In genomic region chr7:75759992-75760514, GRCm38 (mm10) we compare ENCODE assay signal across 26 mouse cellular contexts.
DNase-seq lines count a peak whose midpoint lies in the region; ATAC-seq and TF ChIP-seq lines count a peak whose summit lies in the region.
"Had no signal": no experiment of that assay in that cellular context is flagged by ENCODE, and none has a peak within 500 bp of the region (broad histone marks: within the 10 kb centered on the region; RNA-seq: fewer than 3 reads in every experiment).

No protein-coding gene starts in this region.

- H3K27me3 ChIP-seq in hindbrain, postnatal 0 days (ENCODE audit: insufficient read depth, low read length): no peaks in the 10 kb centered on the region
- no peaks in the 10 kb centered on the region for H3K27me3 ChIP-seq in hindbrain, embryonic 10.5 days (ENCODE audit: insufficient read depth, poor library complexity, severe bottlenecking)
- no peaks in the 10 kb centered on the region for H3K27me3 ChIP-seq in midbrain, postnatal 0 days (ENCODE audit: insufficient read depth, low read length)
- no peaks in the 10 kb centered on the region for H3K27me3 ChIP-seq in midbrain, embryonic 13.5 days
- no peaks in the 10 kb centered on the region for H3K27me3 ChIP-seq in liver, postnatal 0 days (ENCODE audit: insufficient read depth, low read length)
- H3K27me3 ChIP-seq: CH12.LX; embryonic facial prominence, embryonic 15.5 days; heart, embryonic 15.5 days; hindbrain, embryonic 15.5 days; intestine, embryonic 15.5 days; limb, embryonic 13.5 days had no signal

- no peak overlapping the region for H3K4me2 ChIP-seq in hindbrain, postnatal 0 days (ENCODE audit: low read depth, low read length)
- H3K4me2 ChIP-seq in midbrain, postnatal 0 days (ENCODE audit: low read depth, low read length, poor library complexity, severe bottlenecking): no peak overlapping the region
- H3K4me2 ChIP-seq in midbrain, embryonic 13.5 days (replicated peaks): no peak overlapping the region
- H3K4me2 ChIP-seq in liver, postnatal 0 days (ENCODE audit: low read depth, low read length): no peak overlapping the region
- H3K4me2 ChIP-seq: embryonic facial prominence, embryonic 15.5 days; heart, embryonic 15.5 days; hindbrain, embryonic 15.5 days; intestine, embryonic 15.5 days; limb, embryonic 13.5 days had no signal

- H3K27ac ChIP-seq in hindbrain, postnatal 0 days: 0 out of 2 replicates have a peak overlapping the region, but pooled peaks have one; percentile 11
- no peak overlapping the region for H3K27ac ChIP-seq in hindbrain, embryonic 10.5 days
- H3K27ac ChIP-seq in midbrain, postnatal 0 days (ENCODE audit: low read depth, low read length): no peak overlapping the region
- H3K27ac ChIP-seq in midbrain, embryonic 13.5 days: no peak overlapping the region
- H3K27ac ChIP-seq in liver, postnatal 0 days (ENCODE audit: low read depth): 0 out of 2 replicates have a peak overlapping the region, but pooled peaks have one; percentile 11
- H3K27ac ChIP-seq: embryonic facial prominence, embryonic 15.5 days; heart, embryonic 15.5 days; hindbrain, embryonic 15.5 days; intestine, embryonic 15.5 days; limb, embryonic 13.5 days; stomach, postnatal 0 days had no signal

- peak; percentile 31 for DNase-seq in hindbrain, postnatal 0 days (ENCODE audit: low spot score)
- no peak for DNase-seq in hindbrain, embryonic 10.5 days (ENCODE audit: low spot score)
- DNase-seq in midbrain, postnatal 0 days (ENCODE audit: low spot score): peak; percentile 22
- no peak for DNase-seq in liver, postnatal 0 days
- DNase-seq in gastrocnemius, postnatal 36 days: no peak
- DNase-seq: adrenal gland, adult 8-10 months; B cell, adult 2 months; cerebellum, adult 9-10 months; gastrocnemius, postnatal 14 days; heart, postnatal 4 days; kidney, adult 8-10 months; kidney, postnatal 10 days; lung, adult 2 months; lung, postnatal 14 days; midbrain, embryonic 14.5 days; right cerebral cortex, postnatal 14 days had no signal

- no peak for TF ChIP-seq EP300 in liver, postnatal 0 days (IDR thresholded peaks at IDR 0.05; ENCODE audit: low read depth)

- intact Hi-C loops in gastrocnemius, postnatal 36 days (cut with DNase I): loop anchor here (5.0 kb wide), 1 partner anchor 102 kb away; no protein-coding TSS in a partner anchor

- no peak overlapping the region for H3K4me3 ChIP-seq in hindbrain, postnatal 0 days (ENCODE audit: low read length)
- H3K4me3 ChIP-seq in hindbrain, embryonic 10.5 days: no peak overlapping the region
- H3K4me3 ChIP-seq in midbrain, postnatal 0 days (ENCODE audit: low read depth, low read length): no peak overlapping the region
- no peak overlapping the region for H3K4me3 ChIP-seq in midbrain, embryonic 13.5 days (replicated peaks)
- H3K4me3 ChIP-seq in liver, postnatal 0 days (ENCODE audit: low read depth, low read length): no peak overlapping the region
- H3K4me3 ChIP-seq: embryonic facial prominence, embryonic 15.5 days; heart, embryonic 15.5 days; hindbrain, embryonic 15.5 days; intestine, embryonic 15.5 days; limb, embryonic 13.5 days had no signal

- no peak overlapping the region for H3K9ac ChIP-seq in hindbrain, postnatal 0 days (replicated peaks; ENCODE audit: low read length)
- no peak overlapping the region for H3K9ac ChIP-seq in midbrain, postnatal 0 days (replicated peaks; ENCODE audit: low read length, poor library complexity, severe bottlenecking)
- H3K9ac ChIP-seq in midbrain, embryonic 13.5 days (replicated peaks): no peak overlapping the region
- no peak overlapping the region for H3K9ac ChIP-seq in liver, postnatal 0 days (replicated peaks)
- H3K9ac ChIP-seq: embryonic facial prominence, embryonic 15.5 days; heart, embryonic 15.5 days; hindbrain, embryonic 15.5 days; intestine, embryonic 15.5 days; limb, embryonic 13.5 days had no signal

- no peaks in the 10 kb centered on the region for H3K4me1 ChIP-seq in hindbrain, postnatal 0 days (ENCODE audit: insufficient read depth, low read length)
- peaks cover 10% of the 10 kb centered on the region for H3K4me1 ChIP-seq in hindbrain, embryonic 10.5 days (replicated peaks)
- no peaks in the 10 kb centered on the region for H3K4me1 ChIP-seq in midbrain, postnatal 0 days (ENCODE audit: insufficient read depth, low read length)
- H3K4me1 ChIP-seq in midbrain, embryonic 13.5 days (replicated peaks): peaks cover 10% of the 10 kb centered on the region
- H3K4me1 ChIP-seq in liver, postnatal 0 days (ENCODE audit: insufficient read depth): peaks cover 13% of the 10 kb centered on the region
- H3K4me1 ChIP-seq: embryonic facial prominence, embryonic 15.5 days; intestine, embryonic 15.5 days; limb, embryonic 13.5 days had no signal

- no peak for ATAC-seq in hindbrain, postnatal 0 days
- no peak for ATAC-seq in midbrain, postnatal 0 days (ENCODE audit: low FRiP score)
- no peak for ATAC-seq in midbrain, embryonic 13.5 days
- no peak for ATAC-seq in liver, postnatal 0 days
- no peak for ATAC-seq in megakaryocyte, adult 5-6 weeks (ENCODE audit: poor library complexity, severe bottlenecking)
- ATAC-seq: forebrain, embryonic 16.5 days had no signal

- no peaks in the 10 kb centered on the region for H3K36me3 ChIP-seq in hindbrain, postnatal 0 days (ENCODE audit: insufficient read depth, low read length)
- 0 out of 2 replicates have a peak, but pooled peaks cover 3% of the 10 kb centered on the region for H3K36me3 ChIP-seq in hindbrain, embryonic 10.5 days
- no peaks in the 10 kb centered on the region for H3K36me3 ChIP-seq in midbrain, postnatal 0 days (ENCODE audit: insufficient read depth, low read length)
- H3K36me3 ChIP-seq in midbrain, embryonic 13.5 days: no peaks in the 10 kb centered on the region
- H3K36me3 ChIP-seq in liver, postnatal 0 days (replicated peaks; ENCODE audit: insufficient read depth, low read length): no peaks in the 10 kb centered on the region; the same call in 1 of the 2 replicates
- H3K36me3 ChIP-seq: embryonic facial prominence, embryonic 15.5 days; hindbrain, embryonic 15.5 days; intestine, embryonic 15.5 days had no signal

- TF ChIP-seq CTCF in hindbrain, postnatal 0 days (IDR thresholded peaks at IDR 0.05; ENCODE audit: low read depth): no peak
- no peak for TF ChIP-seq CTCF in midbrain, postnatal 0 days (IDR thresholded peaks at IDR 0.05)
- no peak for TF ChIP-seq CTCF in liver, postnatal 0 days (IDR thresholded peaks at IDR 0.05; ENCODE audit: low read depth)

- H3K9me3 ChIP-seq in hindbrain, postnatal 0 days (ENCODE audit: low read length): no peaks in the 10 kb centered on the region
- H3K9me3 ChIP-seq in hindbrain, embryonic 10.5 days: no peaks in the 10 kb centered on the region
- H3K9me3 ChIP-seq in midbrain, postnatal 0 days (ENCODE audit: low read length): no peaks in the 10 kb centered on the region
- no peaks in the 10 kb centered on the region for H3K9me3 ChIP-seq in midbrain, embryonic 13.5 days
- no peaks in the 10 kb centered on the region for H3K9me3 ChIP-seq in liver, postnatal 0 days (ENCODE audit: low read length)
- H3K9me3 ChIP-seq: embryonic facial prominence, embryonic 15.5 days; heart, embryonic 15.5 days; hindbrain, embryonic 15.5 days; intestine, embryonic 15.5 days; limb, embryonic 13.5 days had no signal

- 46% methylated on average over 7 of the region's 7 CpGs for WGBS in hindbrain, postnatal 0 days
- WGBS in hindbrain, embryonic 10.5 days: 89% methylated on average over 7 of the region's 7 CpGs
- 73% methylated on average over 7 of the region's 7 CpGs for WGBS in midbrain, postnatal 0 days
- WGBS in midbrain, embryonic 13.5 days: 85% methylated on average over 7 of the region's 7 CpGs
- 80% methylated on average over 7 of the region's 7 CpGs for whole genome bisulfite sequencing in liver, postnatal 0 days (ENCODE audit: insufficient replicate concordance)

Comparison
In these comparisons a context has a peak if more than half of its experiments do, and no peak if none do; other contexts are left out.
1. DNase-seq: peak in hindbrain, postnatal 0 days (single experiment) and midbrain, postnatal 0 days (single experiment); none in hindbrain, embryonic 10.5 days (single experiment), liver, postnatal 0 days (single experiment) and gastrocnemius, postnatal 36 days (0 of 2).
2. H3K27ac ChIP-seq: peak in hindbrain, postnatal 0 days (single experiment) and liver, postnatal 0 days (single experiment); none in hindbrain, embryonic 10.5 days (single experiment), midbrain, postnatal 0 days (single experiment) and midbrain, embryonic 13.5 days (single experiment).